8 mouse cellular contexts compared by ENCODE assay signal in genomic region chr2:180250930-180251611, GRCm38 (mm10). TPM values are rescaled to one million over a fixed set of nuclear protein-coding genes. Genes with fewer than 3 reads are reported as not detected.
DNase-seq lines count a peak whose midpoint lies in the region; ATAC-seq and TF ChIP-seq lines count a peak whose summit lies in the region.

No protein-coding gene starts in this region.

- H3K9ac ChIP-seq in limb, embryonic 14.5 days (ENCODE audit: low read depth, low read length, severe bottlenecking) = no peak overlapping the region
- no peak overlapping the region for H3K9ac ChIP-seq in midbrain, embryonic 16.5 days (ENCODE audit: low read depth, low read length)

- no peak overlapping the region for H3K27ac ChIP-seq in limb, embryonic 14.5 days (replicated peaks; ENCODE audit: low read depth, low read length)
- H3K27ac ChIP-seq in midbrain, embryonic 16.5 days (ENCODE audit: low read length) = no peak overlapping the region

- 31% methylated on average over 11 of the region's 11 CpGs for WGBS in limb, embryonic 14.5 days
- WGBS in midbrain, embryonic 16.5 days = 30% methylated on average over 11 of the region's 11 CpGs

- H3K9me3 ChIP-seq in limb, embryonic 14.5 days (ENCODE audit: control insufficient read depth, low read length) = no peaks in the 10 kb centered on the region
- H3K9me3 ChIP-seq in midbrain, embryonic 16.5 days (replicated peaks; ENCODE audit: control insufficient read depth, low read length, poor library complexity, severe bottlenecking) = no peaks in the 10 kb centered on the region

- H3K4me2 ChIP-seq in limb, embryonic 14.5 days (replicated peaks; ENCODE audit: low read depth, low read length, severe bottlenecking) = no peak overlapping the region
- H3K4me2 ChIP-seq in midbrain, embryonic 16.5 days (ENCODE audit: low read length) = no peak overlapping the region

- TF ChIP-seq POLR2A in limb, embryonic 14.5 days (IDR thresholded peaks at IDR 0.05; ENCODE audit: borderline replicate concordance, extremely low read depth, insufficient read depth, insufficient read length) = no peak

- no peaks in the 10 kb centered on the region for H3K27me3 ChIP-seq in limb, embryonic 14.5 days (ENCODE audit: control insufficient read depth, insufficient read depth, low read length)
- no peaks in the 10 kb centered on the region for H3K27me3 ChIP-seq in midbrain, embryonic 16.5 days (ENCODE audit: control insufficient read depth, insufficient read depth, low read depth, low read length)

- H3K4me3 ChIP-seq in limb, embryonic 14.5 days (replicated peaks; ENCODE audit: low read length) = no peak overlapping the region
- no peak overlapping the region for H3K4me3 ChIP-seq in midbrain, embryonic 16.5 days (ENCODE audit: low read depth, low read length)

- peak; percentile 92 for DNase-seq in 416B (ENCODE audit: low read depth)
- peak; percentile 68 for DNase-seq in adrenal gland, adult 8-10 months
- DNase-seq in embryo, embryonic 9.5 days (ENCODE audit: extremely low spot score) = peak; percentile 82
- DNase-seq in heart, adult 18-20 months = peak; percentile 86 to 89
- peak; percentile 71 for DNase-seq in kidney, adult 11 months
- peak; percentile 78 for DNase-seq in limb, embryonic 14.5 days (ENCODE audit: low spot score)
- DNase-seq in spleen, postnatal 36 days (ENCODE audit: low spot score in 2 of 2) = peak; percentile 69 to 74

- ATAC-seq in limb, embryonic 14.5 days (ENCODE audit: low FRiP score, low read depth) = peak; percentile 83
- ATAC-seq in midbrain, embryonic 16.5 days = peak; percentile 86

- H3K4me1 ChIP-seq in limb, embryonic 14.5 days (ENCODE audit: control insufficient read depth, insufficient read depth, low read length) = peaks cover 3% of the 10 kb centered on the region; the same call in 1 of the 2 replicates
- peaks cover 3% of the 10 kb centered on the region for H3K4me1 ChIP-seq in midbrain, embryonic 16.5 days (ENCODE audit: control insufficient read depth, insufficient read depth, low read length)

- no peaks in the 10 kb centered on the region for H3K36me3 ChIP-seq in limb, embryonic 14.5 days (ENCODE audit: control insufficient read depth, insufficient read depth, low read length)
- no peaks in the 10 kb centered on the region for H3K36me3 ChIP-seq in midbrain, embryonic 16.5 days (ENCODE audit: control insufficient read depth, insufficient read depth, low read length)

RNA-seq across cellular contexts. Expression of gene Rps21, which starts 6.1 kb away (rescaled TPM):
- 1,000 to 10,000 TPM in 1 of 4 experiments, 100 to 1,000 TPM in 3; 772 to 1,010 (median 917) TPM for total RNA-seq in adrenal gland, adult 8-10 months (2022)
- 100 to 1,000 TPM; 561 to 600 TPM for total RNA-seq in heart, adult 18-20 months (2021)
- 3,975 and 4,219 TPM in 2 replicates for polyA plus RNA-seq in limb, embryonic 14.5 days (2012; rRNA removed)
- polyA plus RNA-seq in limb, embryonic 14.5 days (2014; fragmentation: Nextera tagmentation; extraction: Ambion mirVana) = 716 and 729 TPM in 2 replicates
- 295 and 298 TPM in 2 replicates for polyA plus RNA-seq in midbrain, embryonic 16.5 days (2015; fragmentation: Nextera tagmentation; extraction: Ambion mirVana)

RNA-seq across cellular contexts. Expression of gene Cables2, which starts 22.2 kb away (rescaled TPM):
- 10 to 100 TPM; 13.6 to 17.0 (median 15.1) TPM for total RNA-seq in adrenal gland, adult 8-10 months (2022)
- 10 to 100 TPM; 10.9 TPM for total RNA-seq in heart, adult 18-20 months (2021)
- 37.7 and 45.8 TPM in 2 replicates for polyA plus RNA-seq in limb, embryonic 14.5 days (2012; rRNA removed)
- polyA plus RNA-seq in limb, embryonic 14.5 days (2014; fragmentation: Nextera tagmentation; extraction: Ambion mirVana) = 22.5 and 23.4 TPM in 2 replicates
- 24.2 and 25.6 TPM in 2 replicates for polyA plus RNA-seq in midbrain, embryonic 16.5 days (2015; fragmentation: Nextera tagmentation; extraction: Ambion mirVana)

RNA-seq across cellular contexts. Expression of gene Lama5, which starts 25.4 kb away (rescaled TPM):
- total RNA-seq in adrenal gland, adult 8-10 months (2022) = 10 to 100 TPM; 27.7 to 97.1 (median 46.8) TPM
- total RNA-seq in heart, adult 18-20 months (2021) = 10 to 100 TPM; 72.2 to 78.5 TPM
- polyA plus RNA-seq in limb, embryonic 14.5 days (2012; rRNA removed) = 47.3 and 56.7 TPM in 2 replicates
- polyA plus RNA-seq in limb, embryonic 14.5 days (2014; fragmentation: Nextera tagmentation; extraction: Ambion mirVana) = 30.4 and 31.2 TPM in 2 replicates
- polyA plus RNA-seq in midbrain, embryonic 16.5 days (2015; fragmentation: Nextera tagmentation; extraction: Ambion mirVana) = 1.6 and 2.6 TPM in 2 replicates

RNA-seq across cellular contexts. Expression of gene Rbbp8nl, which starts 38.6 kb away (rescaled TPM):
- not detected for total RNA-seq in adrenal gland, adult 8-10 months (2022)
- total RNA-seq in heart, adult 18-20 months (2021) = not detected
- polyA plus RNA-seq in limb, embryonic 14.5 days (2012; rRNA removed) = 2.0 and 2.3 TPM in 2 replicates
- 1.0 and 1.3 TPM in 2 replicates for polyA plus RNA-seq in limb, embryonic 14.5 days (2014; fragmentation: Nextera tagmentation; extraction: Ambion mirVana)
- not detected in 2 replicates for polyA plus RNA-seq in midbrain, embryonic 16.5 days (2015; fragmentation: Nextera tagmentation; extraction: Ambion mirVana)
